Mouse (Mus musculus): ENCODE data around the gene Xylt2. TPM values are rescaled to one million over a fixed set of nuclear protein-coding genes. Genes with fewer than 3 reads are reported as not detected.

Gene Xylt2
- total RNA-seq (2023) = 10 to 100 TPM; 53.9 to 54.6 TPM

DNA sequence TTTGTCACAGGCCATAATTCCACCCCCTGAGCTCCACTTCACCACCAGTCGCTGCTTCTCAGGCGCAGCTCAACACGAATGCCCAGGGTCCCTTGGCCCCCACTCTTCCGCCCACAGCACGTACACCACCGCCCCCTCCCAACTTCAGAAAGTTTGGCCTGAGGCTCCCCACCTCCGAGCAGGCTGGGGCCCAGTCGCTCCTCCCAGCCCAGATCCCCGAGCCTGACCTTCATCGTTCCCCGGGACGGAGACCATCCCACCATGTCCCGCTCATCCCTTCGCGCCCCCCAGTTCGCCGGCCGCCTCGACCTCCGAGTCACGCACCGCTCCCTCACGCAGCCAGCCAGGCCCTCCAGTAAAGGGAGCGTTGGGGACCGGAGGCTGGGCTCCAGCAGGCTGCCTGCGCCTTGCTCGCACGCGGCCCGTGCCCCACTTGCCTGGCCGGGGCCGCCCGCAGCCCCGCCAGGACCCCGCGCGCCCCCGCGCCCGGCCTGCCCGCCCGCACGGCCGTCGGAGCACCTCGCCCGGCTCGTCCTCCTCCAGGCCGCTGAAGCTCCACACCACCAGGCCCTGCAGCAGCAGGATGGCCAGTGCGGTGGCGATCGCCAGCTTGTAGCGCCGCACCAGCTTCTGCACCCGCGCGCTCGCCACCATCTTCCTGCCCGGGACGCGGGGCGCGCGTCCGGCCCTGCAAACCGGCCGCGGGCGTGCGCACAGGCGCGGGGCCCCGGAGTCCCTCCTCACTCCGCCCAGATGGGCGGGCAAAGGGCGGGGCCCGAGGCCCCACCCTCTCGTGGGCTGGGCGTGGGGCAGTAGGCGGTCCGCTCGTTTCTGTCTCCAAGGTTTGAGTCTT lies at the start of gene Xylt2:
Xylt2 (minus strand) TSS at position 762 of the 853 bp plus-strand sequence.

DNA sequence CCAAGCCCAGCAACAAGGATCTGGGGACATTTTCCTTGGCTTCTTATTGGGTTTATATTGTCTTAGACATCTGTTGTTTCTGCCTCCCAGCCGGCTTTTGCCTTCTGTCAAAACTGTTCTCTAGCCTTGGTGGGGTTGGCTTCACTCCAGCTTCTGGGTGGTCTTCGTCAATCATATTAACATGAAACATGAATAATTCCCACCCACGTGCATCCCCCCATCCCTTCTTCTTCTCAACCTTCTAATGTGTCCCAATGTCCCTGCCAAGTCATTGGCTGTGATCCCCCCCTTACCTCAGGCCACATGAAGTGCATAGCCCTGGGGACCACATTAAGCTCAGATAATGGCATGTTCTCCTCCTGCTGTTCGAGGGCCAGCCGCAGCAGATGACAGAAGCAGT lies 27.2 kb upstream of the Xylt2 start, which contains the start of gene Gm11541:
Gm11541 (minus strand) TSS at position 28 of the 400 bp plus-strand sequence.

DNA sequence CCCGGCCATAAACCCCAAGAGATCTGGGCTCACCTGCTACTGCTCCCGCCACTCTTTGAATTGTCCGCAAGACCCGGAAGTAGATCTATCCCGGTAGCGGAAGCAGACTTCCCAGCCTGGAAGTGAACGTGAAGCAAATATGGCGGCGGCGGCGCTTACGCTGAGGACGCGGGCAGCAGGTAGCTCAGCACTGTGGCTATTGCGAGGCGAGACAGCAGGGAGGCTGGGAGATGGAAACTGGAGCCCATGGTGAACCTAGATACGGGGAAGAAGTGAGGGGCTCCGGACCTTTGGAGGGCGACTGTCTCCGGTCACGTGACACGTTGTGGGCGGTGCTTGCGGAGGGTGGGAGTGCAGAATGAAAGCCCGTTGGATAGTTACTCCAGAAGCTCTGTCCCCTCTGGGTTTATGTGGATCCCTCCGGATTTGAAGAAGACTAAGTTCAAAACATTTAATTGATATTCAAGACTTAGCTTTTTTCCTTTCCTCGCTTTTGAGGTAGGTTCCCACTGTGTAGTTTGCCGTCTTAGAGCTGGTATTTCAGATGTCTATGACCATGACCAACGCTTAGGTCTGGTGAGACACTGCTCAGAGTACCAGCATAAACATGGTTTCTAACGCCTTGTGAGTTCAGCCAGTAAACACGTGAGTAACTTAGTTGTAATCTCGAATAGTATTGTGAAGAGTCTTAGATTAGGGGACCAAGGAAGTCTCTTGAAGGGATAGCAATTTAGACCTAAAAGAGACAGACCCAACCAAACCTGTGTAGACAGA lies 23.5 kb downstream of the Xylt2 start, which contains the start of the genes Mrpl27 and Eme1:
Mrpl27 (plus strand) TSS at position 105 of the 774 bp plus-strand sequence.
Eme1 (minus strand) TSS at position 302 of the 774 bp plus-strand sequence.

DNA sequence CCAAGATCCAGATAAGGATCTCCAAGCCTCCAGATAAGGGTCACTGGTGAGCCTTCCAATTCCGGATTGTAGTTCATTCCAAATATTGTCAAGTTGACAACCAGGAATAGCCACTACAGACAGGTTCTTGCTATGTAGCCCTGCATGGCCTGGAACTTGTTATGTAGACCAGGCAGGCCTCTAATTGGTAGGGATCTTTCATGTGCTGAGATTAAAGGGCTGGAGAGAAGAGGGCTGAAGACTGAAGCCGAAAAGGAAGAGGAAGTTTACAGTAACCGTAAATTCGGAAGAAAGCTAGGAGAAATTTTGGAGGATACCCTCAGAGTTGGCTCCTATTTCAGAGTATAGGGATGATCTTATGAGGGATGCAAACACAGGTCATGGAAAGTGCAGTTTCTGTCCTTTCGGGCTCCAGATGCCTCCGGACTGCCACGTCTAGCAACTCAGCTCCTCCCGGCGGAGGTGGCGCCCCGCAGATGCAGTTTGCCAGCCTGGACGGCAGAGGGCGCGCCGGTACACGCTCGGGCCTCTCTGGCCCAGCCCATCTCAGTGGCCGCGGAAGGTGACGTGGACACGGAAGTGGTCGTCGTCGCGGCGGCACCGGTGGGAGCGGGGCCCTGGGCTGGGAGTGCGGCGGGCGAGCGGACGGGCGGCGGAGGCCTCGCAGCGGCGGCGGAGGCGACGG lies 48.0 kb downstream of the Xylt2 start, which contains the start of gene Lrrc59:
Lrrc59 (plus strand) TSS at position 569 of the 685 bp plus-strand sequence.

Other genes starting within 250 kb of the Xylt2 start
- gene Cacna1g, start 203.3 kb downstream of the Xylt2 start, total RNA-seq (2023) = not detected
- gene Spata20, start 191.3 kb downstream of the Xylt2 start, total RNA-seq (2023) = not detected
- under 1 TPM in 1 of 2 experiments, not detected in 1; 0.15 TPM for gene Epn3, start 177.5 kb downstream of the Xylt2 start, total RNA-seq (2023)
- gene Mycbpap, start 155.8 kb downstream of the Xylt2 start, total RNA-seq (2023) = not detected
- 1 to 10 TPM; 5.5 to 7.2 TPM for gene Rsad1, start 128.3 kb downstream of the Xylt2 start, total RNA-seq (2023)
- gene Chad, start 112.5 kb downstream of the Xylt2 start, total RNA-seq (2023) = not detected
- 10 to 100 TPM; 18.8 to 19.5 TPM for gene Acsf2, start 75.6 kb downstream of the Xylt2 start, total RNA-seq (2023)
- 10 to 100 TPM; 63.3 to 68.5 TPM for gene Lrrc59, start 47.7 kb downstream of the Xylt2 start, total RNA-seq (2023)
- 10 to 100 TPM; 17.2 to 29.0 TPM for gene Mrpl27, start 23.7 kb downstream of the Xylt2 start, total RNA-seq (2023)
- 1 to 10 TPM; 4.5 to 5.2 TPM for gene Eme1, start 23.6 kb downstream of the Xylt2 start, total RNA-seq (2023)
- gene Gm11541, start 27.0 kb upstream of the Xylt2 start, total RNA-seq (2023) = not detected
- gene Cdc34b, start 64.3 kb upstream of the Xylt2 start, total RNA-seq (2023) = under 1 TPM in 1 of 2 experiments, not detected in 1; 0.47 TPM
- not detected for gene Tmem92, start 105.2 kb upstream of the Xylt2 start, total RNA-seq (2023)

Measured in T-cell, adult 66 days (primary cell).